Mouse (Mus musculus) embryo, embryonic 11 days (tissue): Measurements from ENCODE around the gene Nipal3.

ENCODE experiments used
- DNase-seq: peaks from one replicate; pipeline ENCODE4 v3.0.0-alpha.2; 2015

Nipal3 gene

DNA sequence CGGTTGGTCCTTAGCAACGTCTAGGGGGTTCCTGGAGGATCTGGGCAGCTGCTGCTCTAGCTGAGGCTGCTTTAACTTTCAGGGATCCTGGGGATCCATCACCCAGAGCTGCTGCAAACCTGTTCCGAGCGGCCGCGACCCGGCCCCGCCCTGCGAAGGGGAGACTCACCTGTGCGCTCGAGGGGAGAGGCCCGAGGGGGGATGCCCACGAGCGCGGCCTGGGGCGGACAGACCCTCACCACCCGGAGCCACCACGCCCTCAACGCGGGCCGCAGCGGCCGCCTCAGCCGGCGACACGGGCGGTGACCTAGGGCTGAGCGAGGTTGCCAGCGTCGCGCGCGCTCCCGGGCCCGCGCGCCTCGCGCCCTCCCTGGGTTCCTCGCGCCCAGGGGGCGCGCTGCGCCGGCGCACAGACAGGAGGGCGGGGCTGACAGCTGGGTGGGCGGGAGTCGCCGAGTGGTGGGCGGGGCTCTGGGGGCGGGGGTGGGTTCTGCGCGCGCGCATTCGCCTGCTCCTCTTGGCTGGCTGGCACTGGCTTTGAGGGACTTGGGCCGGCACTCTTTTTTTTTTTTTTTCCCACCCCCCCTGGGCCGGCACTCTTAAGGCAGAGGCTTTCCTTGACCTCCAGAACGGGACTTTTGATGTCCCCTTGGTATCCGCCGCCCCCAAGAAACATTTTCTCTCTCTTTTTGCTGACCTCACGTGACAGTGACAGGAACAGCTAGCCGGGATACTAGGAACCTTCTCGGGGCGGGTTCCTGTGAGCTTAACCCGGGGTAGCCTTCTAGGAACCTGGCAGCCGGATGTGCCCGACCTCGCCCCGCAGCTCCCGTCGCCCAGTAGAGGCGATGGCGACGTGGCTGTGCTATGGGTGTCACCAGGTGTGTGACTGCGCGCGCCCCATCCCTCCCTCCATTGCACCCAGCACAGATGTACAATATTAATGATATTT is 61.1 kb downstream of the Nipal3 start, which contains the start of gene Rcan3:
TSS of gene Rcan3 (minus strand) at position 411 of the 952 bp plus-strand sequence.
- DNase-seq = peak; percentile 93

DNA sequence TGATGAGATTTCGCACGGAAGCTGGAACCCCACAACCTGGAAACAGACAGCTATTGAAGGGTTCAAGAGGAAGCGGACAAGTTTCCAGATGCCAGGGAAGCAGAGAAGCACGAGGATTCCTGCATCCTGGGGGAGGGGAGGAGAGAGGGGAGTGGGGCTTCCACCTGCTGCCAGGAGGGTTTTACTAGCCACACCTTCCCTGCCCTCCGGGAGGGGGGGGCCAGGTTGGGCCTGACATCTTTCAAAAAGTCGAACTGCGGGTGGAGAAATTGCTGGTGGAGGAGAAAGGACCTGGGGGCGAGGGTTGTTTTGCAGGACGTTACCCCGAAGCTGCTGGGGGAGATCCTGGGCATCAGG is 61.8 kb downstream of the Nipal3 start:
- no peak for DNase-seq

DNA sequence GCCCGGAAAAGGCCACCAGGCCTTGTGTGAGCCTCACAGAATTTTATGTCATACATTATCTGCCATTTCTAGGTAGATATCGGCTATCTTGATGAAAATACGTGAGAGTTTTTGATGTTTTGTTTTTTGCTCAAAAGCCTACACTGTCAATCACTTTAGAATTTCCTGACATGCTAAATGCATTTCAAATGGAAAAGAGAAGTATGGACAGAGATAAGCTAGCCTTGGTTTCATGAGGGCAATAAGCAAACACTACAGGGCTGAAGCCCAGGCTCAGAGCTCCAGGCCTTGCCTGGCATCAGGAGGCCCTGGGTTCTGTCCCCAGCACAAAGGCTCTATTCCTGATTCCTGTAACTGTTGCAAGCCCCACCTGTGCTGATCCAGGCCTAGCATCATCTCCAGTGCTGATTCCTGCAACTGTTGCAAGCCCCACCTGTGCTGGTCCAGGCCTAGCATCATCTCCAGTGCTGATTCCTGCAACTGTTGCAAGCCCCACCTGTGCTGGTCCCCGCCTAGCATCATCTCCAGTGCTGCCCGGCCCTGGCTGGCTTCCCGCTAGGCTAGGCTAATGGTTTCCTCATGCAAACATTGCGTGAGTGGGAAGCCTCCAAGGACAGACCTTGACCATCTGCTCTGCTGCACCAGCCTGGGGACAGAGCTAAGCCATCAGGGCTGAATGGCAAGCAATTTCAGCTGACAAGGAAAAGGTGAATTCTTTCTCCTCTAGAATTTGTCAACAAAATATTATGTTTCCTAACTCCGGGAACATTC is 64.7 kb downstream of the Nipal3 start:
- DNase-seq = no peak

DNA sequence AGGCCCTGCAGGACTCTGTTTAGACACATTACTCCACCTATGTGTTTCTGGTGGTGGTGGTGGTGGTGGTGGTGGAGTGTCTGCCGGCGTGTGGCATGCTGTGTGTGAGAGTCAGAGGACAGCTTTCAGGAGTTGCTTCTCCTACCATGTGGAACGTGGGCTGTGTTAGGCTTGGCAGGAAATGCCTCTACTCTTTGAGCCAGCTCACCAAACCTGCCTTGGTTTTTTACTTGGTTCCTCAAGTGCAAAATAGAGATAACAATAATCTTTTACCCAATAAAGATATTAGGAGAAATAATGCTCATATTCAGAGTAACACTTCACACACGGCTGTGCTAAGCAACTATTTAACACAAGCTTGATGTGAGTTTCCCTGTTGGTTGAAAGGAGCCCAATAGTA is 65.5 kb downstream of the Nipal3 start:
- DNase-seq = no peak

DNA sequence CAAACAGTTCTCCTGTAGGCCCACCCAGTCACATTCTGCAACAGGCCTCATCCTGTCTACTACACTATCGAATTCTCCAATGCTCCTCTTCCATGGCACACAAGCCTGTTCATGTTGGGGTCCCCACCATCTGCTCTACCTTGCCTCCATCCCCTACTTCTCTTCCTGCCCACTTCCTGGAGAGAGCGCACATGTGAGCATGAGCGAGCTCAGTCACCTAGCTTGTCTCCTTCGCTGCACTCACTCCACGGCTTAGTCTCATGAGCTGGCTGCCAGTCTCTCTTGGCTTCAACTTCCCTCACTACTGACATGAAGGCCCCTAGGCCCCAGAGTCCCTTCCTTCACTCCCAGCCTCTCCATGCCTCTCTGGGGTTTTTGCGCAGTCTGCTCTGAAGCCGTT is 68.3 kb downstream of the Nipal3 start:
- DNase-seq = no peak

DNA sequence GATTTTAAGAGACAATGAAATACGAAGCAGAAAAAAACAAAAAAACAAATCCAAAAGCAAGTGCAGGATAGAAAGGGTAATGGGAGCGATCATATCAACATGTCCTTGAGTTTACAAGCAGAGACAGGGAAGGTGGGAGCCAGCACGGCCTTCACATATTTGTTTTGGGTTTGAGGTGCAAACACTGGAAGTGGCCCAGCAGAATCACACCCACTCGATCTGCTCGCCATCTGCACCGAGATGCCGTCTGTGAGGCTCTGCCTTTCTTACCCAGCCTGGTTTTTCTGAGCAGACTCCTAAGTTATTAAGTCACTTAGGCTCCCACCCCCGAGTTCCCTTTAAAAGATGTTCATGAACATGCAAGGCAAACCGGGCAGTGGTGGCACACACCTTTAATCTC is 69.2 kb downstream of the Nipal3 start:
- DNase-seq = no peak

DNA sequence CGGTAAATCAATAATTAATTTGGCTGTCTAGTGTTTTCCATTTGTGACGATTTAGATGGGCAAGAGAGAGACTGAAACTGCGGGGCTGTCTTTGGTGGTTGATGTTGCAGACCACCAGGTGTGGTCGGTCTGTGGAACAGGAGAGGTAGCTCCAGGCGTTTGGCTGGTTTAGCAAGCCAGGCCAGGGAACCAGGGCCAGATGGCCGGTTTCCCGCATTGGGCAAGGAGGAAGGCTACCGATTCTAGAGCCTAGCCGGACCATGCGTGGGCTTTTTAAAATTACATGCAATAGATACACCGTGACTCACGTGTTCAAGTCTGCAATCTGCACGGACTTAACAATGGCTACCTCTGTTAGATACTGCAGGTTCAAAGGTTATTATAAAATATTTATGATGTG is 73.9 kb downstream of the Nipal3 start:
- no peak for DNase-seq

DNA sequence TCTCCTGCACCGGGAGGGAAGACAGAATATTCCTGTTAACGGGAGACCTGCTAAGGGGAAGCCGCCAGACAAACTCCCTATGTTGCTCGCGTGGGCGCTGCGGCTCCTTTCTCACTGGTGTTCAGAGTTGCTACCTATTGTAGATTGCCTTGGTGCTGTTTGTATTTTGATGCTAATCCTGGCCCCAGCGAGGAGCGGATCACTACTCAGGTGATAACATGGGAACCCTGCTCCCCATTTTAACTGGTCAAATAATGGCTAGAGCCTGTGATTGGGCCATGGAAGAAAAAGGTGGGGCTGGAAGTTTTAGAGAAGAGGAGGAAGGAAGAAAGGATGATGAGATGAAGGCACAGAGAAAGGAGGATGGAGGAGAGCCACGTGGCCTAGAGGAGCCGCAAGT is 74.4 kb downstream of the Nipal3 start:
- DNase-seq = no peak

DNA sequence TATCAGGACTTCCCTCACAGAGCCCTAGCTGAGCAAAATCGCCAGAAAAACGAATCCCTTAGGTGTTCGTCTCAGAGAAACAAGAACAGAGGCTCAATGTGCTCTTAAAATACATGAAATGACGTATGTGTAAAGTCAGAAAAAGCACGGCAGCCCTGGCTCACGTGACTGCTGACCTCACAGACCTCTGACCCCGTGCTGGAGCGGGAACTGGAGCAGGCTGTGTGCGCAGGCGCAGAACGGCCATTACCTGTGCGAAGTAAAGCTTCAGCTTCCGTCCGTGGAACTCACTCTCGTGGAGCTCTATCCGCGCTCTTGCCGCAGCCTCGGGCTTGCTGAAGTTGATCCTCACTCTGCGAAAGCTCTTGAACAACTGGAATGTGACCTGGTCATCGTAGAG is 74.8 kb downstream of the Nipal3 start:
- no peak for DNase-seq

DNA sequence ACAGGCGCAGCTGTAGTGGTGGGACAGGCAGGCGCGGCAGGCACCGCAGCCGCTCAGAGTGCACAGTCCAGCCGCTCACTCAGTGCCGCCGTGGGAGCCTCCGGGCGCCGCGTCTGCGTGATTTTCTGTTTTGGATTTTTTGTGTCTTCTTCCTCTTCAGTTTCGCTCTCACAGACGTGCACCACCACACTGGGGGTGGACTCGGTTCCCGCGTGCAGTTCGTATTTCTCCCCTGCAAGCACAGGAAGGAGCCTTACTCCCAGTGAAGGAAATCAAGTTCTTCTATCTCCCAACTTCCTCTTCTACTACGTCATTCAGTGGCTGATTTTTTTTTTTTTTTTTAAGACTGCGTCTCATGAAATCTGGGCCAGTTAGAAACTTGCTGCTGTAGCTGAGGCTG is 78.5 kb downstream of the Nipal3 start:
- DNase-seq = no peak

DNA sequence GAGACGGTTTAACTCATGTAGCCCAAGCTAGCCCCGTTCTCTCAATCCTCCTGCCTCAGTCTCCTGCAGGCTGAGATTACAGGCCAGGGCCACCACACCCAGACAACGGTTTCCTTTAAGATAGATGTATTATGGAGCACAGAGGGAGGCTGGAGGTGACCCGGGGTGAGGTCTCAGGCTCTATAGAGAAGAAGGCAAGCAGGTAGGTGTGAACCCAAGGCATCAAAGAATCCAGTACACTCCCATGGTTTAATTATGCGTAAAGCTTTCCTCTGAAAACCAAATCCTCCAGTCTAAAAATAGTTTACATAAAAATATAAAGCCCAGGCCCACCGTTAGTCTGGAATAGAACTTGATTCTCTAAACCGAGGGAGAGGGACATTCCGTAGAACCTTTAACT is 81.3 kb downstream of the Nipal3 start:
- DNase-seq = no peak

DNA sequence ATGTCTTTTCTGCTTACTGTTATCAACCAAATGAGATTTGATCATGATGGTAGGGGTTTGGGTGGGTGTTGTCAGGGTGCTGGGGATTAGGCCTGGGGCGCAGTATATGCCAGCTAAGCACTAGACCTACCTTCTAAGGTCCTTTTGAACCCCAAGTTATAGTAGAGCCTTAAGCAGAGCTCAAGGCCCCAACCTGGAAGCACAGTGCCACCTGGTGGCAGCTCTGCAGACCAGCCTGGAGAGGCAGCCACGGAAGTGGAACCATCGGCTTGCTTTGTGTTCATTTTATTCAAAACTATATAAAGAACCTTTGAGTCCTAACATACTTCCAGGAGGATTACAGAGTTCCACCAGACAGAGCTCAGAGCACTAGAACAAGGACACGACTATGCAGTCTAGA is 83.2 kb downstream of the Nipal3 start:
- peak; percentile 76 for DNase-seq

DNA sequence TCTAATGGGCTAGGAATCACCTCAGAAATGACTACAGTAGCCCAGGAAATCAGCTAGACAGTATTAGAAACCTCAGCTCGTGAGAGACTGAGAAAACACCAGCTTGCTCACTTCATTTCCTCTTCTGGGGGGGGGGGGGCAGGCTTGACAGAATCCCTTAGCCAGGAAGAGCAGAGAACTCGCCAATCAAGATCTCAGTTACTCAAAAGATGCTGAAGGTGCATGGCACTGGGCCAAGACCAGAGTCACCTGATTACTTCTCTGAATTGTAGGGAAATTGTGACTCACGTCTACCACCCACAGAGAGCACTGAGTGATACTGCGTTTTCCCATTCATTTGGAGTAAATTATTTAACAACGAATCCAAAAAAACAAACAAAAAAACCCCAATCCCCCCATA is 88.7 kb downstream of the Nipal3 start:
- no peak for DNase-seq

DNA sequence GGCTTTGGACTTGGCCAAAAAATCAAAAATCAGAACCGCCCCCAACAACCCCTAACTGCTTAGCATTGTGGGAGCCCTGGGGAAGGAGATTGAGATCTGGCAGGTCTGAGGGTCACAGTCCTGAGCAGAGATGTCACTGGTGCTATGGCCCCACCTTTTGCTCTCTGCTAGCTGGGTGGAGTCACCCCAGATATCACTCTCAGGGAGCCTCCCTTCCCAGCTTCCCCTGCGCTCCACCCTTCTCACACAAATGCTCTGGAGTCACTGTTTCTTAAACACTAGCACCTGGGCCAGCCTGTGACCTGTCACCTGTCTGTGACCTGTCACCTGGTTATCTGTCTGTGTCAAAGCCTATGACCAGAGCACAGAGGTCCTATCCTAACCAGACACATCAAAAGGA is 89.9 kb downstream of the Nipal3 start:
- DNase-seq = no peak

DNA sequence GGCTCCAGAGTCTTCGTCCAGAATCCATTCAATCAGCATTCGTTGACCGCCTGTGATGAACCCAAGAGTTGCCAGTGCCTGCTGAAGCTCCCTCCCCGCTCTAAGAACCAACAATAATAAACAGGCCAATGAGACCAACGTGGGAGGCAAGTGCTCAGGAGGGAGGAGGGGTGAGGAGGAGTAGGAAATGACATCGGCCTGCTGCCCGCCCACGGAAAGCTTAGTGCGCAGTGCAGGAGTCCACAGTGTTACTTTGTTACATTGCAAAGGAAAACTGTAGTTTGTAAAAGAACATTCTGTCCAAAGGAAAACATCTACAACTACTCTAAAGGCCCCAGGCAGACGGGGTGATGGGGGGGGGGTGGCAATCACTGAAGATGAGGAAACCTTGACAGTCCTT is 90.8 kb downstream of the Nipal3 start:
- DNase-seq = no peak

DNA sequence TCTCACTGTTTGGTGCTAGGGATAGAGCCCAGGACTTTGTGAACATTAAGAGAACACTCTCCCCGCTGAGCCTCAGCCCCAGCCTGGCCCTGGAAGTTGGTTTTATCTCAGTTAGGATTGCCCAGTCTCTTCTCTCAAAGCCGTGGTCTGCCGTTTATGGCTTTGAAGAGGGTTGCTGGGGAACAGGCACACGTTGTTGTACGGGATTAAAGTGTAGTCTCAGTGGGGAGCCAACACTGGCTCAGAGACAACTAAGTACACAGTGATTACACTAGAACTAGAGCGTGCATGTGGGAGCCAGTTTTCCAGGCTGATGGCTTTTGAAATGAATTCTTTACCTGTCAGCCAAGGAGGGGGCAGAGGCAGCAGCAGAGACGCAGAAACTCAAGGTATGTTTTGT is 93.0 kb downstream of the Nipal3 start:
- DNase-seq = no peak

DNA sequence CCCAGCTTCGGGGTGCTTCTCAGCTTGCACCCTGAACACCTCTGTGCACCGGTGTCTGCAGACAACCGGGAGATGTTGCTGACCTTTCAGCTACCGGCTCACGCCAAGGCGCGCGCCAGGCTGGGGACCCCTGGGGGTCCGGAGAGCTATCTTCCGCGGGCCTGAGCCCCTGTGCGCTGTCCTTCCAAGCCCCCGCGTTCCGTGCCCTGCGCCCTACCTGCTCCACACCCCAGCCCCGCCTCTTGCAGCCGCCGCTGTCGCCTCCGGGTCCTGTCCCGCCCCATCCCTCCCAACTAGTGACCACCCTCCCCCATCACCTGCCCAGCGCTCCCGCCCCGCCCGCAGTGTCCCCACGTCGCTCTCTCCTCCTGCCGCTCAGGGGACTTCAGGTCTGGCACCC is 96.8 kb downstream of the Nipal3 start, which contains the start of gene Ncmap:
TSS of gene Ncmap (minus strand) at position 237 of the 400 bp plus-strand sequence.
- DNase-seq = peak; percentile 34

DNA sequence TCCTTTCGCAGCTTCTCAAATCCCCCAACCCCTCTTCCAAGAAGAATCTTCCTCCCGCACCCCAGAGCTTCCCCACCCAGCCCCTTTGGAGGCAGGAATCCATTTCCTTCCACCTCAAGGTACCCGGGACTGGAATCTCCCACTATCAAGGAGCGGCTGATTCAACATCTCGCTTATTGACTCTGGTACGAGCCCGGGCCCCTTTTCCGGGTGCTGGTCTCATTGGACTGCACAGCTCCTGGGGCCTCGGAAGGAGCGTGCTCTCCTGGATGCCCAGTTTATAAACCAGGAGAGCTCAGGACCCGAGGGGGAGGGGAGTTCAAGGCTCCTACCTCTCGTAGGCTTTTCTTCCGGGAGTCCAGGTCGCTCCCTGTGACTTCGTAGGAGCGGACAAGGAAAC is 97.3 kb downstream of the Nipal3 start:
- peak; percentile 23 for DNase-seq

DNA sequence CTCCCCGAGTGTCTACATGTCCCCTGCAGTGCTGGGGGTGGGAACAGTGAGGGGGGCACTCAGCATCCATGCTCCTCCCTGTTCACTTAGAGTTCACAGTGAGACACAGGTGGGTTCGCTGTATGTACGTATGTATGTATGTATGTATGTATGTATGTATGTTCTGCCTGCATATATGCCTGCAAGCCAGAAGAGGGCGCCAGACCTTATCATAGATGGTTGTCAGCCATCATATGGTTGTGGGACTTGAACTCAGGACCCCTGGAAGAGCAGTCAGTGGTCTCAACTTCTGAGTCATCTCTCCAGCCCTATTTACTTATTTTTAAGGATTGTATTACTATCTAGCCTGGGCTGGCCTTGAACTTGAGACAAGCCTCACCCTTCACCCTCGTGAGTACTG is 98.5 kb downstream of the Nipal3 start:
- DNase-seq = no peak
